Mouse (Mus musculus): ENCODE results near the gene 1700029P11Rik. TPM values are rescaled to one million over a fixed set of nuclear protein-coding genes. Genes with fewer than 3 reads are reported as not detected.

Gene 1700029P11Rik
- polyA plus RNA-seq (2014; fragmentation: Nextera tagmentation; extraction: Ambion mirVana): not detected in 2 replicates

GRCm38 (mm10) chr15:81980321-81980720, at the start of gene 1700029P11Rik:
1700029P11Rik (plus strand) TSS chr15:81980540.
- WGBS: 95% methylated on average over 23 of the region's 23 CpGs
- H3K4me1 ChIP-seq (ENCODE audit: control insufficient read depth, insufficient read depth, low read length): no peaks in the 10 kb centered on the region
- no peaks in the 10 kb centered on the region for H3K27me3 ChIP-seq (ENCODE audit: control insufficient read depth, insufficient read depth, low read length)
- no peaks in the 10 kb centered on the region for H3K9me3 ChIP-seq (ENCODE audit: control insufficient read depth, low read length)
- no peak within 1 kb of the TSS for H3K4me3 ChIP-seq (ENCODE audit: low read length)
- H3K9ac ChIP-seq (ENCODE audit: low read depth, low read length): no peak within 1 kb of the TSS
- ATAC-seq (ENCODE audit: low FRiP score, low TSS enrichment): no peak
- no peak within 1 kb of the TSS for H3K4me2 ChIP-seq (replicated peaks; ENCODE audit: low read depth, low read length)
- H3K36me3 ChIP-seq (ENCODE audit: control insufficient read depth, insufficient read depth, low read length): no peaks in the 10 kb centered on the region
- no peak within 1 kb of the TSS for H3K27ac ChIP-seq (ENCODE audit: low read depth, low read length)

DNA sequence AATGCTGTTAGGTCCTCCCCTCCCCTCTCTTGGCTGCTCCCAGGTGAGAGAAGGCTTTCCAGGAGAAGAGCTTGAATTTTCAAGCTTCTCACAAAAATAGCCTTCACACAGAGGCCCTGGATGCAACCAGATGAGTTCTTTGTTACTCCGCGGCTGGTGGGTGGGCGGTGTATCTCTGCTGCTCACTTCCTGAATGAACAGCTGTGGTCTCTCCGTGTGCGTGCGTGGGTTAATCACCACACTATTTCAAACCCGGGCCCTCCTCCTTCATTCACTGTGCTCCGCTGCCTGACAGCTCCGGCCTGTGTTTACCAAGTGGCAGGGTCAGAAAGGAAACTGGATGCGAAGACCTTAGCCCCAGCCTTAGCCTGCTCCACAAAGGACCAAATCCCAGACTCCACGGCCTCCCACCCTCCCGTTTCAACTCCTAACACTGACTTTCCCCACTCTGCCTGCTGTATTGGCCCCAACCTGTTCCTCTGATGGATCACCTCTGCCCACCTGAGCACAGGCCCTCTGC, 47.3 kb upstream of the 1700029P11Rik start:
- no peak overlapping the region for H3K4me2 ChIP-seq (replicated peaks; ENCODE audit: low read depth, low read length)
- H3K9me3 ChIP-seq (ENCODE audit: control insufficient read depth, low read length): no peaks in the 10 kb centered on the region
- H3K27me3 ChIP-seq (ENCODE audit: control insufficient read depth, insufficient read depth, low read length): no peaks in the 10 kb centered on the region
- peak overlapping the region; percentile 66; the same call in 1 of the 2 replicates for H3K27ac ChIP-seq (ENCODE audit: low read depth, low read length)
- peaks cover 34% of the 10 kb centered on the region for H3K4me1 ChIP-seq (ENCODE audit: control insufficient read depth, insufficient read depth, low read length)
- no peaks in the 10 kb centered on the region for H3K36me3 ChIP-seq (ENCODE audit: control insufficient read depth, insufficient read depth, low read length)
- ATAC-seq (ENCODE audit: low FRiP score, low TSS enrichment): peak; percentile 48
- 6% methylated on average over 12 of the region's 12 CpGs for WGBS
- H3K9ac ChIP-seq (ENCODE audit: low read depth, low read length): peak overlapping the region; percentile 32; the same call in 1 of the 2 replicates
- H3K4me3 ChIP-seq (ENCODE audit: low read length): no peak overlapping the region

- H3K4me1 ChIP-seq (ENCODE audit: control insufficient read depth, insufficient read depth, low read length): peaks cover 30% of the 10 kb centered on the region
- ATAC-seq (ENCODE audit: low FRiP score, low TSS enrichment): no peak
- H3K4me2 ChIP-seq (replicated peaks; ENCODE audit: low read depth, low read length): no peak overlapping the region
- 79% methylated on average over 1 of the region's 1 CpGs for whole genome bisulfite sequencing
- H3K36me3 ChIP-seq (ENCODE audit: control insufficient read depth, insufficient read depth, low read length): no peaks in the 10 kb centered on the region
- no peak overlapping the region for H3K27ac ChIP-seq (ENCODE audit: low read depth, low read length)
- no peak overlapping the region for H3K4me3 ChIP-seq (ENCODE audit: low read length)
- no peaks in the 10 kb centered on the region for H3K27me3 ChIP-seq (ENCODE audit: control insufficient read depth, insufficient read depth, low read length)
- H3K9me3 ChIP-seq (ENCODE audit: control insufficient read depth, low read length): no peaks in the 10 kb centered on the region
- no peak overlapping the region for H3K9ac ChIP-seq (ENCODE audit: low read depth, low read length)
Measured at GRCm38 (mm10) chr15:81933986-81934385, 46.4 kb upstream of the 1700029P11Rik start.

DNA sequence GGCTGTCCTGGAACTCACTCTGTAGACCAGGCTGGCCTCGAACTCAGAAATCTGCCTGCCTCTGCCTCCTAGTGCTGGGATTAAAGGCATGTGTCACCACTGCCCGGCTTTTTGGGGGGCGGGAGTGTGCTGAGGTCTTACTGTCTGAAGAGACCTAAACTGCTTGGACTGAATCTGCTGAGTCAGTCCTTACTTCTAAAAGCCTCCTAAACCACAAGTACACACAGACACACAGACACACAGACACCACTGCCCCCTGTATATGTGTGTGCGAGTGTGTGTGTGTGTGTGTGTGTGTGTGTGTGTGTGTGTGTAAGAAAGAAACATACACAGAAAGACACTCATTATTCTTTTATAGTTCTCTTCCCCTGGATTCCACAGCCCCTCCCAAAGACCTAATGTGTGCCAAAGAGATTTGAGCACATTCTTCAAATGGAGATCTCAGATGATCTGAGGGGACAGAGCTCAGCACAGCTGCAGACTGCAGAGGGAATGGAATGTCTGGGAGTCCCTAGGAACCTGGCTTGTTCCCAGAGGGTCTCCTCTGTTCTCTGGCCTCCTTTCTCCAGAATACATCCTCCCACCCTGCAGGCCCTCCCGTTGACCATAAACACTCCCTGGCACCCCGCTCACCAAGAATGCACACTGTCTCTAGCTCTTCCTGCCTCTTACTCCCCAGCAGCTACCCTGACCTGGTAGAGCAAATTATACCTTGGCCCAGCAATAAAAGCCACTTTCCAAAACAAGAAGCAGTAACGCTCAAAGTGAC, 44.3 kb upstream of the 1700029P11Rik start:
- Histone ChIP-seq H3K9me3 (ENCODE audit: control insufficient read depth, low read length) (no peaks in the 10 kb centered on the region), H3K27me3 (ENCODE audit: control insufficient read depth, insufficient read depth, low read length) (no peaks in the 10 kb centered on the region), H3K27ac (ENCODE audit: low read depth, low read length) (peak overlapping the region; percentile 60), H3K4me2 (replicated peaks; ENCODE audit: low read depth, low read length) (peak overlapping the region; percentile 62), H3K4me3 (ENCODE audit: low read length) (peak overlapping the region; percentile 47), H3K4me1 (ENCODE audit: control insufficient read depth, insufficient read depth, low read length) (peaks cover 30% of the 10 kb centered on the region), H3K36me3 (ENCODE audit: control insufficient read depth, insufficient read depth, low read length) (no peaks in the 10 kb centered on the region), H3K9ac (ENCODE audit: low read depth, low read length) (peak overlapping the region; percentile 46; the same call in 1 of the 2 replicates)
- ATAC-seq (ENCODE audit: low FRiP score, low TSS enrichment): 0 out of 2 replicates have a peak, but pooled peaks have one; percentile 10
- 43% methylated on average over 6 of the region's 7 CpGs for WGBS

DNA sequence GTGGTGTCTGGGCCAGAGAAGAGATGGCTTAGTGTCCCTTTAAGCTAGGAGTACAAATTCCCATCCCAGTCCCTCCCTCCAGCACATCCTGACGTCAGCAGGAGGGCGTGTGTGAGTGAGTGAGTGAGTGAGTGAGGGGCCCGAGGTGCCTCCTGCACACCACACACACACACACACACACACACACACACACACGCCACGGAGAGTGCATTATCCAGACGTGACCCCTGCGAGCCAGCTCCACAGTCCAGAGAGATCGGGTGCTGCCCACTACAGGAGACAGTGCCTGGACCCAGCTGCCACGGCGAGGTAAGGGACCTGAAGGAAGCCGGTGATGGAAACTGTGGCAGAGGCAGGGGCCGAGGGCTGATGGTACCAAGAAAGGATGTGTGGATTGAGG, 43.7 kb upstream of the 1700029P11Rik start, which contains the start of gene Csdc2:
TSS of gene Csdc2 (plus strand) at position 81 of the 400 bp plus-strand sequence.
- ATAC-seq (ENCODE audit: low FRiP score, low TSS enrichment): peak; percentile 49
- Histone ChIP-seq H3K4me2 (replicated peaks; ENCODE audit: low read depth, low read length) (peak within 1 kb of the TSS; percentile 62), H3K4me1 (ENCODE audit: control insufficient read depth, insufficient read depth, low read length) (peaks cover 30% of the 10 kb centered on the region), H3K9ac (ENCODE audit: low read depth, low read length) (peak within 1 kb of the TSS; percentile 46), H3K4me3 (ENCODE audit: low read length) (peak within 1 kb of the TSS; percentile 47), H3K9me3 (ENCODE audit: control insufficient read depth, low read length) (no peaks in the 10 kb centered on the region), H3K27me3 (ENCODE audit: control insufficient read depth, insufficient read depth, low read length) (no peaks in the 10 kb centered on the region), H3K27ac (ENCODE audit: low read depth, low read length) (peak within 1 kb of the TSS; percentile 60), H3K36me3 (ENCODE audit: control insufficient read depth, insufficient read depth, low read length) (no peaks in the 10 kb centered on the region)
- 2% methylated on average over 12 of the region's 12 CpGs for WGBS

DNA sequence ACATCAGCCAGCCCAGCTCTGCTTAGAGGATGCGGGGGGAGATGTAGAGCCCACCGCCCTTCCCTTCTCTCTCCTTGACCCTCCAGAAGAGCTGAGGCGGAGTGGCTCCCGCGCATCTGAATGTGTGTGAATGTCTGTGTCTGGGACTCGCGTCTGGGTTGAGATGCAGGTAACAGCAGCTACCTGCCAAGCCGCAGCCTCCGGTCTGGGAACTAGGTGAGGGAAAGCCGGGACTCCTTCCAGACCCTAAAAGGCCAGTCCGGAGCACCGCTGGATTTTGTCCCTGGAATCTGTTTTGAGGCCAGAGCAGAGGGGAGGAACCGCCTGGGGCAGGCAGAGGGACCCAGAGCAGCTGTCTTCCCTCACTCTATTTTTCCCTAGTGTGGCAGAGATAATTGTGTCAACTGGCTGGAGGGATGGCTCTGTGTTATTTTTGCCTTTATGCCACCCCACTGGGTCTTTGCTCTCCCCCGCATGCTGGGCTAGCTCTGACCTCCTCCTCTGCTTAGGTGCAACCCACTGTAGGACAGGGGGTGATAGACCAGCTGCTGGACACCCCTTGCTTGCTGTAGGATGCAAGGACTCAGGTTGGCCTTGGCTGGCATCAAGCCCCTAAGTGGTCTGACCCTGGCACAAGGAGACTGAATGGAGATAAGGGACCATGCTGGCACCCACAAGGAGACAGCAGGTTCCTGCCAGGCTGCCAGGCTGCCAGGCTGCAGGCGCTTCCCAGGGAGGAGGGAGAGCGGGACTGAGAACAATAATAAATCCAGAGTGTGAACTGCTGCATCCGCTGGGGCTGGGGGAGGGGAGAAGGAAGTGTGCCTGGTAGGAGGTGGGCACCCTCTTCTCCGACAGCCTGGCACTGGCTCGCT, 43.0 kb upstream of the 1700029P11Rik start:
- WGBS: 5% methylated on average over 17 of the region's 19 CpGs
- no peak; the same call in 1 of the 2 replicates for ATAC-seq (ENCODE audit: low FRiP score, low TSS enrichment)
- no peaks in the 10 kb centered on the region for H3K9me3 ChIP-seq (ENCODE audit: control insufficient read depth, low read length)

DNA sequence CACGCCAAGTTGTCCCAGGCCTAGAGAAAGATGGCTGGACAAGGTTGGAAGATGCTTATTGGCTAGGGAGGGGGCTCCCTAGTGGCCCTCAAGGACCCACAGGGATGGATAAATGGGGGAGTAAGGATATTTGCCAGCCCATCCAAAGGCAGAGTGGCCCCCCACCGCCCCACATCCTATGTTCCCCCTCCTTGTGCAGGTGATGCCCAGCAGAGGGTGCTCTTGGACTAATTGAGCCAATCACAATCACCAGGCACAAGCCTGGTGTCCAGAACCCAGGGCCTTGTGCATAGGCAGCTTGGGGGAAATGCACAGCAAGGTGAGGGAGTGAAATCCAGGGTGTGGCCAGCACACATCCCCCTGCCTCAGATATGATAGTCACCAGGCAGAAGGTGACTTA, 42.1 kb upstream of the 1700029P11Rik start:
- H3K4me1 ChIP-seq (ENCODE audit: control insufficient read depth, insufficient read depth, low read length): peaks cover 29% of the 10 kb centered on the region
- peak overlapping the region; percentile 18; the same call in 1 of the 2 replicates for H3K9ac ChIP-seq (ENCODE audit: low read depth, low read length)
- no peaks in the 10 kb centered on the region for H3K9me3 ChIP-seq (ENCODE audit: control insufficient read depth, low read length)
- no peaks in the 10 kb centered on the region for H3K36me3 ChIP-seq (ENCODE audit: control insufficient read depth, insufficient read depth, low read length)
- H3K27ac ChIP-seq (ENCODE audit: low read depth, low read length): no peak overlapping the region
- no peaks in the 10 kb centered on the region for H3K27me3 ChIP-seq (ENCODE audit: control insufficient read depth, insufficient read depth, low read length)
- WGBS: 35% methylated on average over 2 of the region's 2 CpGs
- H3K4me2 ChIP-seq (replicated peaks; ENCODE audit: low read depth, low read length): peak overlapping the region; percentile 62
- H3K4me3 ChIP-seq (ENCODE audit: low read length): peak overlapping the region; percentile 47; the same call in 1 of the 2 replicates
- peak; percentile 8; the same call in 1 of the 2 replicates for ATAC-seq (ENCODE audit: low FRiP score, low TSS enrichment)

More for the DNA sequence above, 43.0 kb upstream of the 1700029P11Rik start:
- Histone ChIP-seq H3K27ac (ENCODE audit: low read depth, low read length) (peak overlapping the region; percentile 60; the same call in 1 of the 2 replicates), H3K4me2 (replicated peaks; ENCODE audit: low read depth, low read length) (peak overlapping the region; percentile 62), H3K9ac (ENCODE audit: low read depth, low read length) (peak overlapping the region; percentile 46), H3K36me3 (ENCODE audit: control insufficient read depth, insufficient read depth, low read length) (no peaks in the 10 kb centered on the region), H3K4me3 (ENCODE audit: low read length) (peak overlapping the region; percentile 47), H3K4me1 (ENCODE audit: control insufficient read depth, insufficient read depth, low read length) (peaks cover 30% of the 10 kb centered on the region), H3K27me3 (ENCODE audit: control insufficient read depth, insufficient read depth, low read length) (no peaks in the 10 kb centered on the region)

- Histone ChIP-seq H3K27ac (ENCODE audit: low read depth, low read length) (no peak overlapping the region), H3K9ac (ENCODE audit: low read depth, low read length) (no peak overlapping the region), H3K9me3 (ENCODE audit: control insufficient read depth, low read length) (no peaks in the 10 kb centered on the region), H3K27me3 (ENCODE audit: control insufficient read depth, insufficient read depth, low read length) (no peaks in the 10 kb centered on the region), H3K4me2 (replicated peaks; ENCODE audit: low read depth, low read length) (no peak overlapping the region), H3K36me3 (ENCODE audit: control insufficient read depth, insufficient read depth, low read length) (no peaks in the 10 kb centered on the region), H3K4me1 (ENCODE audit: control insufficient read depth, insufficient read depth, low read length) (peaks cover 28% of the 10 kb centered on the region), H3K4me3 (ENCODE audit: low read length) (no peak overlapping the region)
- 85% methylated on average over 10 of the region's 10 CpGs for WGBS
- ATAC-seq (ENCODE audit: low FRiP score, low TSS enrichment): no peak
Measured at GRCm38 (mm10) chr15:81939157-81939715, 41.1 kb upstream of the 1700029P11Rik start.
